Mouse (Mus musculus): ENCODE results near the gene Sft2d2. TPM values are rescaled to one million over a fixed set of nuclear protein-coding genes. Genes with fewer than 3 reads are reported as not detected.

Gene Sft2d2
- polyA plus RNA-seq, 1 experiment from 2014 or later = 13.1 TPM

GRCm38 (mm10) chr1:165186491-165186890 is 7.7 kb downstream of the Sft2d2 start:
- H3K36me3 ChIP-seq = peaks cover 7% of the 10 kb centered on the region; the same call in 1 of the 2 replicates
- H3K9me3 ChIP-seq (replicated peaks) = no peaks in the 10 kb centered on the region
- 90% methylated on average over 12 of the region's 12 CpGs for WGBS
- peaks cover 8% of the 10 kb centered on the region; the same call in 1 of the 2 replicates for H3K4me1 ChIP-seq
- no peak overlapping the region for H3K27ac ChIP-seq
- no peak overlapping the region for H3K4me3 ChIP-seq
- H3K27me3 ChIP-seq (ENCODE audit: low read depth, poor library complexity, severe bottlenecking) = no peaks in the 10 kb centered on the region
- no peak for DNase-seq (ENCODE audit: low spot score)

GRCm38 (mm10) chr1:165185116-165185515 is 9.1 kb downstream of the Sft2d2 start:
- Histone ChIP-seq H3K9me3 (replicated peaks) (no peaks in the 10 kb centered on the region), H3K27me3 (ENCODE audit: low read depth, poor library complexity, severe bottlenecking) (no peaks in the 10 kb centered on the region), H3K36me3 (peaks cover 7% of the 10 kb centered on the region; the same call in 1 of the 2 replicates), H3K27ac (no peak overlapping the region), H3K4me3 (no peak overlapping the region), H3K4me1 (peaks cover 14% of the 10 kb centered on the region)
- no peak for DNase-seq (ENCODE audit: low spot score)
- WGBS = 68% methylated on average over 7 of the region's 7 CpGs

- Histone ChIP-seq H3K4me3 (no peak overlapping the region), H3K9me3 (replicated peaks) (no peaks in the 10 kb centered on the region), H3K27ac (no peak overlapping the region), H3K27me3 (ENCODE audit: low read depth, poor library complexity, severe bottlenecking) (no peaks in the 10 kb centered on the region), H3K4me1 (peaks cover 14% of the 10 kb centered on the region), H3K36me3 (peaks cover 7% of the 10 kb centered on the region; the same call in 1 of the 2 replicates)
- WGBS = 83% methylated on average over 3 of the region's 3 CpGs
- no peak for DNase-seq (ENCODE audit: low spot score)
Measured at GRCm38 (mm10) chr1:165184178-165184577, 10.1 kb downstream of the Sft2d2 start.

GRCm38 (mm10) chr1:165183400-165183799 is 10.8 kb downstream of the Sft2d2 start:
- H3K9me3 ChIP-seq (replicated peaks) = no peaks in the 10 kb centered on the region
- no peaks in the 10 kb centered on the region for H3K27me3 ChIP-seq (ENCODE audit: low read depth, poor library complexity, severe bottlenecking)
- DNase-seq (ENCODE audit: low spot score) = no peak
- no peak overlapping the region for H3K4me3 ChIP-seq
- H3K4me1 ChIP-seq = peaks cover 11% of the 10 kb centered on the region
- peaks cover 11% of the 10 kb centered on the region; the same call in 1 of the 2 replicates for H3K36me3 ChIP-seq
- 79% methylated on average over 6 of the region's 6 CpGs for WGBS
- H3K27ac ChIP-seq = no peak overlapping the region

GRCm38 (mm10) chr1:165179321-165179720 is 14.9 kb downstream of the Sft2d2 start:
- H3K36me3 ChIP-seq = peaks cover 16% of the 10 kb centered on the region
- WGBS = 80% methylated on average over 5 of the region's 5 CpGs
- no peaks in the 10 kb centered on the region for H3K9me3 ChIP-seq (replicated peaks)
- peaks cover 6% of the 10 kb centered on the region; the same call in 1 of the 2 replicates for H3K4me1 ChIP-seq
- no peak overlapping the region for H3K27ac ChIP-seq
- no peak for DNase-seq (ENCODE audit: low spot score)
- H3K4me3 ChIP-seq = no peak overlapping the region
- no peaks in the 10 kb centered on the region for H3K27me3 ChIP-seq (ENCODE audit: low read depth, poor library complexity, severe bottlenecking)

GRCm38 (mm10) chr1:165178075-165178474 is 16.2 kb downstream of the Sft2d2 start:
- DNase-seq (ENCODE audit: low spot score) = no peak
- WGBS = 84% methylated on average over 6 of the region's 6 CpGs
- H3K36me3 ChIP-seq = peaks cover 16% of the 10 kb centered on the region

DNA sequence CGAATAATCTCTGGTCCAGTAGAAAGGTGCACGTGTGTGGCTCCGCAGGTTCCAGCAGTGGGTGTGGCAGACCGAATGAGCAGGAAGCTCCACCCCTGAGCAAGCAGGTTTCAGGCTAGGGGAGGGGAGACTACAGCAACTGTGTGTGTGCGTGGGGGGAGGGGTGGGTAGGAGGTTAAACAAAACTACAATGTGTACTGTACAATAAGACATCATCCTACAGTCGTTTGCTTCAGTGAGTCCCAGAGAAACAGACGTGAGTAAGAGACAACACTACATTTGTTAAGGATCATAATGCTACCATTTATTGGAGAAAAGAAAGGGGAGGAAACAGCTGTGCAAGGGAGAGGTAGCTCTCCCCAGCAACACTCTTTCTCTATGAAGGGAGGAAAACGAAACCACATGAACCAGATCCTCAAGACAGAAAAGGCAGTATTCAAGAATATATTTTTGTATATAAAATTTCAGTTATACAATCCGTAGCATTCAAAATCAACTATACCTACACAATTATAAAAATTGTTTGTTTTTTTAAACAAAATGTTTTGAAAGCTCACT is 20.1 kb downstream of the Sft2d2 start:
- H3K4me3 ChIP-seq = no peak overlapping the region
- no peaks in the 10 kb centered on the region for H3K4me1 ChIP-seq
- no peak for DNase-seq (ENCODE audit: low spot score)
- WGBS = 71% methylated on average over 9 of the region's 9 CpGs
- H3K36me3 ChIP-seq = peaks cover 9% of the 10 kb centered on the region
- no peaks in the 10 kb centered on the region for H3K9me3 ChIP-seq (replicated peaks)
- H3K27ac ChIP-seq = no peak overlapping the region
- H3K27me3 ChIP-seq (ENCODE audit: low read depth, poor library complexity, severe bottlenecking) = no peaks in the 10 kb centered on the region

More at GRCm38 (mm10) chr1:165178075-165178474, 16.2 kb downstream of the Sft2d2 start:
- Histone ChIP-seq H3K27ac (no peak overlapping the region), H3K4me3 (no peak overlapping the region), H3K4me1 (peaks cover 6% of the 10 kb centered on the region; the same call in 1 of the 2 replicates), H3K9me3 (replicated peaks) (no peaks in the 10 kb centered on the region), H3K27me3 (ENCODE audit: low read depth, poor library complexity, severe bottlenecking) (no peaks in the 10 kb centered on the region)

DNA sequence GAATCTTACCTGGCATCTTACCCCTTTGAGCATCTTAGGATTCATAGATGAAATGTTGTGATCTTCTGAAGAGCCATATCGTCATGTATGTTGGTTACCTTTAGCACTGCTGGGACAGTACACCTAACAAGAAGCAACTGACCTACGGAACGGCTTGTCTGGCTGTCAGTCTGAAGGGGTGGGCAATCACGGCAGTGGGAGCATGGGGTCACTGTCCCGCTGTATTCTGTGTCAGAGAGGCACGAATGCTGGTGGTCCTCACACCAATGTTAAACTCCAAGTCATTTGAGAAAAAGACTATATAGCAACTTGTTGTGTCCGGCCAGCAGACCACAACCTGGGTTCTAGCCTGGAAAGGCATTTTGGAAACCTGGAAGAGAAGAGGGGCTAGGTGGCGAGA is 23.0 kb downstream of the Sft2d2 start:
- no peaks in the 10 kb centered on the region for H3K27me3 ChIP-seq (ENCODE audit: low read depth, poor library complexity, severe bottlenecking)
- 86% methylated on average over 8 of the region's 8 CpGs for WGBS
- no peak overlapping the region for H3K27ac ChIP-seq
- H3K9me3 ChIP-seq (replicated peaks) = no peaks in the 10 kb centered on the region
- H3K4me1 ChIP-seq = no peaks in the 10 kb centered on the region
- DNase-seq (ENCODE audit: low spot score) = no peak
- no peak overlapping the region for H3K4me3 ChIP-seq
- no peaks in the 10 kb centered on the region for H3K36me3 ChIP-seq

GRCm38 (mm10) chr1:165170157-165170556 is 24.1 kb downstream of the Sft2d2 start:
- Histone ChIP-seq H3K9me3 (replicated peaks) (no peaks in the 10 kb centered on the region), H3K36me3 (no peaks in the 10 kb centered on the region), H3K27ac (no peak overlapping the region), H3K4me1 (no peaks in the 10 kb centered on the region), H3K27me3 (ENCODE audit: low read depth, poor library complexity, severe bottlenecking) (no peaks in the 10 kb centered on the region), H3K4me3 (no peak overlapping the region)
- DNase-seq (ENCODE audit: low spot score) = no peak
- WGBS = 80% methylated on average over 5 of the region's 5 CpGs

DNA sequence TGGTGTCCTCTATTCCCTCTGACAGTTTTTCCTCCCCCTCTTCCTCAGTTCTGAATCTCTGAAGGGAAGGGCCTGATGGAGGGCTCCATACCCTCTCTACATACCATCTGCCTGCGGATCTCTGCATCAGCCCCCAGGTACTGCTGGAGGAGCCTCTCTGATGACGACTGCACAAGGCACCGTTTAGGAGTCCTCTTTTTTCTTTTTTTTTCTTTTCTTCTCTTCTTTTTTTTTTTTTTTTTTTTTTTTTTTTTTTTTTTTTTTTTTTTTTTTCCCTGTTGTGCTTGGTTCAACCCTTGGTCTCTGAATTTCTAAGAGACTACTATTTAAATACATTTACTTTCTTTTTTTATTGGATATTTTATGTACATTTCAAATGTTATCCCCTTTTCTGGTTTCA is 24.8 kb downstream of the Sft2d2 start:
- 87% methylated on average over 3 of the region's 3 CpGs for WGBS
- no peaks in the 10 kb centered on the region for H3K9me3 ChIP-seq (replicated peaks)
- H3K4me3 ChIP-seq = no peak overlapping the region
- no peak for DNase-seq (ENCODE audit: low spot score)
- no peaks in the 10 kb centered on the region for H3K4me1 ChIP-seq
- H3K27ac ChIP-seq = no peak overlapping the region
- H3K36me3 ChIP-seq = no peaks in the 10 kb centered on the region
- H3K27me3 ChIP-seq (ENCODE audit: low read depth, poor library complexity, severe bottlenecking) = no peaks in the 10 kb centered on the region

DNA sequence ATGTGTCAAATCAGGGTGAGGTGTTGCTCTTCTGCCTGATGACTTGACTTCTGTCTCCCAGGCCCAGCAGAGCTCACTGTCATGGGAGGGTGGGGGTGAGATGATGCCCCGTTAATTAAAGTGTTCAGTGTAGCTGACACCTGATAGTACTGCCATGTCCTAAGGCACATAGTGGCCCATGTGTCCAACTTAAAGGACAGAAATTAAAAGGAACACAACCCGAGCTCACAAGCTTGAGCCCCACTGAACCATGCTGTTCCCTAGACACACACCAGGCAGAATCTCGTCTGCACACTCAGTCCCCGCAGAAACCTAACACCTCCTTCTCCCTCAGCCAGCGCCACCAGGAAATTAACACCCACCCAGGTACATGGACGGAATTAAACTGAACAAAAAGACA is 29.3 kb downstream of the Sft2d2 start:
- DNase-seq (ENCODE audit: low spot score) = no peak
- H3K9me3 ChIP-seq (replicated peaks) = no peaks in the 10 kb centered on the region
- no peaks in the 10 kb centered on the region for H3K36me3 ChIP-seq
- no peak overlapping the region for H3K4me3 ChIP-seq
- H3K27me3 ChIP-seq (ENCODE audit: low read depth, poor library complexity, severe bottlenecking) = no peaks in the 10 kb centered on the region
- WGBS = 83% methylated on average over 6 of the region's 6 CpGs
- H3K4me1 ChIP-seq = no peaks in the 10 kb centered on the region
- H3K27ac ChIP-seq = no peak overlapping the region

- H3K27me3 ChIP-seq (ENCODE audit: low read depth, poor library complexity, severe bottlenecking) = no peaks in the 10 kb centered on the region
- DNase-seq (ENCODE audit: low spot score) = no peak
- no peaks in the 10 kb centered on the region for H3K9me3 ChIP-seq (replicated peaks)
- WGBS = 91% methylated on average over 8 of the region's 8 CpGs
- H3K36me3 ChIP-seq = no peaks in the 10 kb centered on the region
- H3K4me3 ChIP-seq = no peak within 1 kb of the TSS
- H3K27ac ChIP-seq = no peak within 1 kb of the TSS
- no peaks in the 10 kb centered on the region for H3K4me1 ChIP-seq
Measured at GRCm38 (mm10) chr1:165160723-165161405, 33.4 kb downstream of the Sft2d2 start, which contains the start of gene Tbx19. TSS of gene Tbx19 (minus strand) at chr1:165160773.

- no peaks in the 10 kb centered on the region for H3K27me3 ChIP-seq (ENCODE audit: low read depth, poor library complexity, severe bottlenecking)
- WGBS = 86% methylated on average over 10 of the region's 10 CpGs
- H3K9me3 ChIP-seq (replicated peaks) = no peaks in the 10 kb centered on the region
- DNase-seq (ENCODE audit: low spot score) = no peak
- no peaks in the 10 kb centered on the region for H3K36me3 ChIP-seq
- H3K4me1 ChIP-seq = no peaks in the 10 kb centered on the region
- no peak overlapping the region for H3K4me3 ChIP-seq
- no peak overlapping the region for H3K27ac ChIP-seq
Measured at GRCm38 (mm10) chr1:165158841-165159240, 35.4 kb downstream of the Sft2d2 start.
